Mouse (Mus musculus) spleen, adult 2 months (tissue): ENCODE measurements around the gene Nhlrc2. TPM values are rescaled to one million over a fixed set of nuclear protein-coding genes. Genes with fewer than 3 reads are reported as not detected.

Source experiments
- DNase-seq, 2 experiments: peaks; one replicate each; pipeline versions ENCODE4 v3.0.0 to v3.0.0-alpha.2; 2012 to 2021; ENCODE audit warnings: low spot score in 2 of 2, low read depth in 1 of 2
- H3K27ac ChIP-seq: fragments of 200-500 bp; 2 replicates; pipeline ENCODE4 v1.5.1; 2012; ENCODE audit warnings: low read length, inconsistent platforms; ENCODE audit not compliant: insufficient read depth
- H3K27me3 ChIP-seq: fragments of 200-500 bp; 2 replicates; pipeline ENCODE4 v1.6.1; 2012; ENCODE audit warnings: mild to moderate bottlenecking, moderate library complexity, low read length, inconsistent platforms; ENCODE audit not compliant: control insufficient read depth, insufficient read depth
- H3K36me3 ChIP-seq: fragments of 200-500 bp; 2 replicates; pipeline ENCODE4 v1.6.1; 2012; ENCODE audit warnings: mild to moderate bottlenecking, low read length, inconsistent platforms; ENCODE audit not compliant: control insufficient read depth, insufficient read depth
- H3K4me1 ChIP-seq: fragments of 200-500 bp; 2 replicates; pipeline ENCODE4 v1.6.1; 2011; ENCODE audit warnings: inconsistent platforms; ENCODE audit not compliant: control insufficient read depth, insufficient read depth, insufficient read length
- H3K4me3 ChIP-seq: fragments of 200-500 bp; 2 replicates; pipeline ENCODE4 v1.5.1; 2011; ENCODE audit warnings: mild to moderate bottlenecking, inconsistent platforms; ENCODE audit not compliant: insufficient read depth, insufficient read length; ENCODE audit errors: extremely low read depth
- CTCF ChIP-seq: fragments of 200-500 bp; IDR thresholded peaks from 2 replicates; pipeline ENCODE4 v1.5.1; 2011; ENCODE audit warnings: mild to moderate bottlenecking, inconsistent platforms; ENCODE audit not compliant: insufficient read depth, insufficient read length, insufficient replicate concordance; ENCODE audit errors: extremely low read depth
- POLR2A ChIP-seq: fragments of 200-500 bp; IDR thresholded peaks from 2 replicates; pipeline ENCODE4 v1.6.1; 2011; ENCODE audit warnings: low read depth, low read length, inconsistent platforms
- WGBS: fragments of 180-500 bp; shearing (Covaris S2); methylation state at CpG from one replicate; pipeline ENCODE4 v1.1.7; 2018; 5-methylcytosine and 5-hydroxymethylcytosine counted together
- polyA plus RNA-seq: library from polyadenylated mRNA; depleted of rRNA; stranded (reverse); fragments of >200 nt; gene quantifications from 2 replicates; pipeline ENCODE4 v1.2.3, GENCODE M21; 2012

Gene Nhlrc2
- polyA plus RNA-seq, 1 experiment, result 4.7 TPM

DNA sequence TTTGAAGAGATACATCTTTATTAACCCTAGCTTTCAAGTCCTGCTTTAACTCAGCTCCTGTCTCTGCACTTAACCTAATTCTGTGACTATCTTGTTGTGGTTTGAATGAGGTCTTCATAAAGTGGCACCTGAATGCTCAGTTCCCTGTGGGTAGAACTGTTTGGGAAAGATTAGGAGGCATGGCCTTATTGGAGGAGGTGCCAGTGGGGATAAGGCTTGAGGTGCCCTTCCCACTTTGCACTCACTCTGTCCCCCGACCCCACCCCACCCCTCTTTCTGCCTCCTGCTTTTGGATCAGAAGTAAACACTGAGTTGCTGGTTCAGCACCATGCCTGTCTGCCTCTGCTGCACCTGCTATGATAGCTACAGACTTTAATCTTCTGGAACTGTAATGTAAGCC lies 29.7 kb downstream of the Nhlrc2 start:
- Histone ChIP-seq H3K27ac (no peak overlapping the region), H3K36me3 (peaks cover 9% of the 10 kb centered on the region), H3K27me3 (no peaks in the 10 kb centered on the region), H3K4me1 (no peaks in the 10 kb centered on the region), H3K4me3 (no peak overlapping the region)
- TF ChIP-seq CTCF (no peak), POLR2A (no peak)
- no peak for DNase-seq
- 75% methylated on average over 1 of the region's 1 CpGs for WGBS

DNA sequence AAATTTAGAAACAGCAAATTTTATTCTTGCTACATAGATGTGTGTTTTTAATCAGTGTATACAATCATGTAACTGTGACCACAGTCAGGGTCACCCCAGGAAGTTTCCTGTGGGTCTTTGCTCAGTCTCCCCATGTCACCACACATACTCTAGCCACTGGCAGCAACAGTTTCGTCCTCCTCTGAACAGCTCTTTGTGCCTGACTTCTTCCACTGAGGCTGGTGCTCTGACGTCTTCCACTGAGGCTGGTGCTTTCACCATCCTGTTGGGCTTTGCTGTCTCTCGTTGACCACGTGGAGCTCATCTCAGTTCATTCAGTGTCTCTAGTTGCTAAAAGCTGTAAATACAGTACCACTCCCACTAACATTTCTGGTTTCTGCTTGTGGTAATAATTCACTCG lies 33.9 kb downstream of the Nhlrc2 start:
- Histone ChIP-seq H3K4me3 (no peak overlapping the region), H3K4me1 (no peaks in the 10 kb centered on the region), H3K36me3 (peaks cover 8% of the 10 kb centered on the region), H3K27ac (no peak overlapping the region), H3K27me3 (no peaks in the 10 kb centered on the region)
- no peak for TF ChIP-seq CTCF
- TF ChIP-seq POLR2A, result no peak
- 91% methylated on average over 5 of the region's 5 CpGs for WGBS
- no peak for DNase-seq

DNA sequence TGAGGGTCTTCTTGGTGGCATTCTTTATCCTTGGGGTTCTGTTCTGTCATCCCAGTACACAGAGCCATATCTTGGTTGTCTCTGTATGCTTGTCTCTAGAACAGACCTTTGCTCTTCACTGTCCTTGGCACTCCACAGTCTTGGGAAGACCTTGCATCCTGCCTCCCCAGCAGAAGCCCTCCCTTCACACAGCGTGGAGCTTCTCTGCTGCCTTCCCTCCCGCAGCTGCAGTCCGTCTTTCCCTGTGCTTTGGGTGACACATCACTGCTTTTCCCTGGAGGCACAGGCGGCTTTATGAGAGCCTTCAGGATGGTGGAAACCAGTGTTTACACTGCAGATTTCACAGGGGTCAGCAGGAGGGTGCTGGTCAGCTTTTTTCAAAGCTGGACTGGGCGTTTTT lies 35.7 kb downstream of the Nhlrc2 start:
- peaks cover 15% of the 10 kb centered on the region for H3K36me3 ChIP-seq
- H3K4me3 ChIP-seq, result no peak overlapping the region
- H3K27me3 ChIP-seq, result no peaks in the 10 kb centered on the region
- 88% methylated on average over 5 of the region's 5 CpGs for WGBS
- no peak overlapping the region for H3K27ac ChIP-seq
- no peak for DNase-seq
- TF ChIP-seq CTCF, result no peak
- TF ChIP-seq POLR2A, result no peak
- H3K4me1 ChIP-seq, result no peaks in the 10 kb centered on the region

- Histone ChIP-seq H3K27me3 (no peaks in the 10 kb centered on the region), H3K4me1 (no peaks in the 10 kb centered on the region), H3K27ac (no peak overlapping the region), H3K4me3 (no peak overlapping the region), H3K36me3 (peaks cover 17% of the 10 kb centered on the region)
- TF ChIP-seq CTCF, result no peak
- no peak for TF ChIP-seq POLR2A
- WGBS, result 93% methylated on average over 3 of the region's 3 CpGs
- no peak for DNase-seq
These were observed 36.2 kb downstream of the Nhlrc2 start for GRCm38 (mm10) chr19:56584288-56584687.

DNA sequence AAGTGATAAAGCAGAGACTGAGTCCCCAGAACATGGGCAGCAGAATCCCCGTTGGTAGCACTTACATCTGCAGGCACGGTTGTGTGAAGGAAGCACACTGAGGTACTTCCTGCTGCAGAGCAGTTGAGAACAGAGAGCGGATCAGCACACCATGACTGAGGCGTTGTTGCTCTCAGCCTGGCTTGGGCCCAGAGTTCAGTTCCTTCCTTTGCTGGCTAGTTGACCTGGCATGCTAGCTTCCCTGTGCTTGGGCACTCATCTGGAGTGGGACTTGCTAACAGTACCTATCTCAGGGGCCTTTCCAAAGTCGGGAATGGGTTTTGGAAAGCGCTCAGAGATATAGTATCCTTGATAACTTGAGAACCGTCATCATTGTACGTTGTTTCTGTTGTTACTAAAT lies 38.3 kb downstream of the Nhlrc2 start:
- DNase-seq, result no peak
- 88% methylated on average over 8 of the region's 8 CpGs for WGBS
- Histone ChIP-seq H3K27ac (no peak overlapping the region), H3K4me1 (no peaks in the 10 kb centered on the region), H3K4me3 (no peak overlapping the region), H3K36me3 (peaks cover 24% of the 10 kb centered on the region), H3K27me3 (no peaks in the 10 kb centered on the region)
- no peak for TF ChIP-seq CTCF
- no peak for TF ChIP-seq POLR2A

DNA sequence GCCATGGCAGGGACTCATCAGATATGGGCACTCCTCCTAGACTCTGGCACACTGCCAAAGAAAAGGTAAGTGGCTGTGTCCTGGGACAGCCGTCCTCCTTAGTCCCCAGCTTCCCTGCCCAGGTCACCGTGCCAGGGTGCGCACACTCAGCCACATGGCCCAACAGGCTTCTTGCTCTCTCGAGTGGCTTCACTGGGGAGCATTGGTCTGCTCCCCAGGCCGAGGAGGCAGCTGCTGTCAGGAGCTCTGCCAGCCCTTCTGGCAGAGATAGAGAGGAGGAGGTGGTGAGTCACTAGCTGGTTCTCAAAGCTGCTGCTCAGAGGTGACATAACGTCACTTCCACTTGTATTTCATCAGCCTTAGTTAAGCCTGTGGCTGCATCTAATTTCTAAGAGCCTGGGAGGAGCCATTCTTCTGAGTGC lies 40.2 kb downstream of the Nhlrc2 start:
- Histone ChIP-seq H3K27me3 (no peaks in the 10 kb centered on the region), H3K4me3 (no peak overlapping the region), H3K27ac (no peak overlapping the region), H3K4me1 (no peaks in the 10 kb centered on the region), H3K36me3 (peaks cover 34% of the 10 kb centered on the region)
- no peak for TF ChIP-seq POLR2A
- DNase-seq, result no peak
- WGBS, result 85% methylated on average over 6 of the region's 6 CpGs

DNA sequence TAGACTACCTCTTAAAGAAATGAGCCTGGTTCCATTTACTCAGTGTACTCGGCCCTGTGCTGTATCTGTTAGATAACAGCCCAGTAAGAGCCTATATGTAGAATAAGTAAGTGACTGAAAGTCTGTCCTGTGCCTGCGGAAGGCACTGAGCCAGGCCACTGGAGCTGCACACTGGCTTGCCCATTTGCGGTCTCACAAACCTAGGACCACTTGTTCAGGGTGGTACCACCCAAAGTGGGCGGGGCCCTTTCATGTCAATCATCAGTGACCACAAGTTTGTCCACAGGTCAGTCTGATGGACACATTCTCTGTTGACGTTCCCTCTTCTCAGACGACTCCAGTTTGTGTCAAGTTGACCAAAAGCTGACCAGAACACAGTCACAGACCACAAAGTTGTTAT lies 40.9 kb downstream of the Nhlrc2 start:
- DNase-seq, result no peak
- Histone ChIP-seq H3K4me1 (no peaks in the 10 kb centered on the region), H3K36me3 (peaks cover 37% of the 10 kb centered on the region), H3K27me3 (no peaks in the 10 kb centered on the region), H3K4me3 (no peak overlapping the region), H3K27ac (no peak overlapping the region)
- TF ChIP-seq POLR2A (no peak), CTCF (no peak)
- WGBS, result 95% methylated on average over 6 of the region's 6 CpGs
